Mouse (Mus musculus) forebrain, embryonic 15.5 days (tissue): Measurements from ENCODE around the gene Mamdc4. TPM values are rescaled to one million over a fixed set of nuclear protein-coding genes. Genes with fewer than 3 reads are reported as not detected.
A peak's percentile ranks its signal among the peaks of the same experiment; 100 is the strongest.

Experiments used
- ATAC-seq: fragments of 200-750 bp; cut with Nextera tagmentation; replicated peaks from 2 replicates; pipeline ENCODE4 v1.8.0; 2017; ENCODE audit warnings: mild to moderate bottlenecking, moderate TSS enrichment, moderate library complexity
- H3K27ac ChIP-seq: fragments of 300-500 bp; sonication (generic); replicated peaks from 2 replicates; pipeline ENCODE4 v1.5.1; 2015; ENCODE audit warnings: mild to moderate bottlenecking, inconsistent platforms
- H3K27me3 ChIP-seq: fragments of 300-500 bp; sonication (generic); 2 replicates; pipeline ENCODE4 v1.6.1; 2015; ENCODE audit warnings: inconsistent platforms
- H3K36me3 ChIP-seq: fragments of 300-500 bp; sonication (generic); 2 replicates; pipeline ENCODE4 v1.6.1; 2015; ENCODE audit warnings: mild to moderate bottlenecking, inconsistent platforms
- H3K4me1 ChIP-seq: fragments of 300-500 bp; sonication (generic); 2 replicates; pipeline ENCODE4 v1.6.1; 2015; ENCODE audit warnings: inconsistent platforms
- H3K4me2 ChIP-seq: fragments of 300-500 bp; sonication (generic); replicated peaks from 2 replicates; pipeline ENCODE4 v1.6.1; 2015; ENCODE audit warnings: mild to moderate bottlenecking, inconsistent platforms
- H3K4me3 ChIP-seq: fragments of 300-500 bp; sonication (generic); 2 replicates; pipeline ENCODE4 v1.5.1; 2015; ENCODE audit warnings: mild to moderate bottlenecking, inconsistent platforms
- H3K9ac ChIP-seq: fragments of 300-500 bp; sonication (generic); replicated peaks from 2 replicates; pipeline ENCODE4 v1.6.1; 2015; ENCODE audit warnings: mild to moderate bottlenecking, inconsistent platforms
- H3K9me3 ChIP-seq: fragments of 300-500 bp; sonication (generic); 2 replicates; pipeline ENCODE4 v1.6.1; 2016; ENCODE audit warnings: inconsistent platforms
- WGBS: fragments of 180-500 bp; shearing (Covaris S2); methylation state at CpG from one replicate; pipeline ENCODE4 v1.1.7; 2015; ENCODE audit warnings: mixed read lengths; 5-methylcytosine and 5-hydroxymethylcytosine counted together
- polyA plus RNA-seq: library from polyadenylated mRNA; unstranded; fragments of >200 nt; fragmentation: Nextera tagmentation; extraction: Ambion mirVana; gene quantifications from 2 replicates; pipeline ENCODE4 v1.2.1, GENCODE M21; 2015

The Mamdc4 gene
- 4.2 and 5.3 TPM in 2 replicates for polyA plus RNA-seq

DNA sequence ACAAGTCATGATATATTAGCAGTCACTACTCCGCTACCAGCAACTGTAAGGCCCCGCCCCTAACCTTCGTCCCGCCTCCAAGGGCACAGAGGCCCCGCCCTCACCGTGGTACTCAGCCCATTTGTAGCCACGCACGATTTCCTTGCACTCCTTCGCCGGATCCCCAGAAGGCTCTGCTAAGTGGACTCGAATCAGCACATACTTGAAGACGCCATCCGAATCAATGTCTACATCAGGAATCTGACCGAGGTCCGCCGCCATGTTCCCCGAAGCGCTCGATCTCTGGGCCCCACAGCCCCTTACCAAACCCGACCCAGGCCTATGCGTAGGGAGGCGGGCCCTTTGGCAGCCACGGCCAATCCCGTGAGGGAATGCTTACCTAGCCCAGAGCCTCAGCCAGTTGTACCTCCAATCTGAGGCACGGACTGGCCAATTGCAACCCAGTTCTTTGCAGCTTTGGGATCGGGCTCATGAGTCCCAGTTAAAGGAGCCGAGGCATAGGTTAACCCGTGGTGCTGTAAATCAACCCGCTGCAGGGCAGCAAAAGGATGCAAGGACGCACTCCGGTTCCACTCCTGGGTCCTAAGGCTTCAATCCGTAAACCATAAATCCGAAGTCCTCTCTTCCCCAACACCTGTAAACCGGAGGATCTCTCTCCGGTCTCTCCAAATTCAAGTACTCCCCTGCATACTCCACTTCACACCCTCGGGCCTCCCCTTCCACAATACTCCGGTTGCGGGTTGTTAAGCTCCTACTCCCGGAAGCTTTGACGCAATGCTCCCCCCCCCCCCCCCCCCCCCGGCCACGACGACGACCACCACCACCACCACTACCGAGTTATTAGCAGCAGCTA lies at the start of gene Mamdc4, which contains the start of gene Phpt1:
Gene Mamdc4, minus strand, starts transcription at position 267 of the 853 bp plus-strand sequence.
Gene Phpt1, minus strand, starts transcription at position 646 of the 853 bp plus-strand sequence.
- H3K4me1 ChIP-seq, result peaks cover 54% of the 10 kb centered on the region

GRCm38 (mm10) chr2:25621229-25622200 lies 46.9 kb upstream of the Mamdc4 start, which contains the start of gene Tmem141:
TSS of gene Tmem141 (minus strand) at chr2:25622005.
- 4% methylated on average over 34 of the region's 34 CpGs for WGBS
- Histone ChIP-seq H3K4me3 (peak within 1 kb of the TSS; percentile 43), H3K36me3 (no peaks in the 10 kb centered on the region), H3K27ac (no peak within 1 kb of the TSS; the same call in 1 of the 2 replicates), H3K27me3 (peaks cover 15% of the 10 kb centered on the region), H3K9ac (peak within 1 kb of the TSS; percentile 48), H3K4me2 (peak within 1 kb of the TSS; percentile 61), H3K4me1 (peaks cover 15% of the 10 kb centered on the region; the same call in 1 of the 2 replicates), H3K9me3 (no peaks in the 10 kb centered on the region)
- ATAC-seq, result peak; percentile 92

More for the DNA sequence above, at the start of gene Mamdc4, which contains the start of gene Phpt1:
- peak within 1 kb of the TSS; percentile 56 for H3K9ac ChIP-seq
- H3K27ac ChIP-seq, result peak within 1 kb of the TSS; percentile 95
- peak within 1 kb of the TSS; percentile 81 for H3K4me2 ChIP-seq
- H3K36me3 ChIP-seq, result peaks cover under 1% of the 10 kb centered on the region; the same call in 1 of the 2 replicates
- H3K9me3 ChIP-seq, result no peaks in the 10 kb centered on the region
- ATAC-seq, result peak; percentile 99
- 0% methylated on average over 44 of the region's 45 CpGs for WGBS
- H3K27me3 ChIP-seq, result peaks cover 43% of the 10 kb centered on the region
- H3K4me3 ChIP-seq, result peak within 1 kb of the TSS; percentile 57

- Histone ChIP-seq H3K4me1 (peaks cover 15% of the 10 kb centered on the region; the same call in 1 of the 2 replicates), H3K9ac (no peak overlapping the region), H3K4me3 (no peak overlapping the region; the same call in 1 of the 2 replicates), H3K36me3 (no peaks in the 10 kb centered on the region), H3K27me3 (peaks cover 22% of the 10 kb centered on the region), H3K27ac (no peak overlapping the region), H3K9me3 (no peaks in the 10 kb centered on the region), H3K4me2 (peak overlapping the region; percentile 61; the same call in 1 of the 2 replicates)
- WGBS, result 88% methylated on average over 4 of the region's 4 CpGs
- ATAC-seq, result no peak
Observed at GRCm38 (mm10) chr2:25620852-25621228, 46.2 kb upstream of the Mamdc4 start.

DNA sequence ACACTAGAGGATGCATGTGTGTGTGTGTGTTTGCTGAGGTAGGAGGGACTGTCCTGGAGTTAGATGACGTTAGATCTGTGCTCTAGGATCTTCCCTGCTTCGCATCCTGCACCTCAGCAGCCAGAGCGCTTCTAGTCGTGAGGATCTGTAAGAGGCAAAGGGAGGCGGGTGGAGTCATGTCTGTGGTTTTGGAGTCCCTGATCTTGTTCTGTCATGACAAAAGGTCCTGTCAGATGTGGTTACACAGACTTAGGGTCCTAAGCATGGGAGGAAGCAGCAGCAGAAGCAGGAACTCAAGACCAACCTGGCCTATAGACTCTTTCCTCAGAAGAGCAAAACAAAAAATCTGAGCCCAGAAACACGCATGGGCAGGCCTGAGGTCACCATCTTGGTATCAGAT lies 45.7 kb upstream of the Mamdc4 start:
- Histone ChIP-seq H3K27ac (no peak overlapping the region), H3K4me2 (no peak overlapping the region), H3K9me3 (no peaks in the 10 kb centered on the region), H3K4me3 (no peak overlapping the region), H3K36me3 (no peaks in the 10 kb centered on the region), H3K4me1 (peaks cover 15% of the 10 kb centered on the region; the same call in 1 of the 2 replicates), H3K9ac (no peak overlapping the region), H3K27me3 (peaks cover 27% of the 10 kb centered on the region)
- no peak for ATAC-seq
- WGBS, result 86% methylated on average over 6 of the region's 6 CpGs

DNA sequence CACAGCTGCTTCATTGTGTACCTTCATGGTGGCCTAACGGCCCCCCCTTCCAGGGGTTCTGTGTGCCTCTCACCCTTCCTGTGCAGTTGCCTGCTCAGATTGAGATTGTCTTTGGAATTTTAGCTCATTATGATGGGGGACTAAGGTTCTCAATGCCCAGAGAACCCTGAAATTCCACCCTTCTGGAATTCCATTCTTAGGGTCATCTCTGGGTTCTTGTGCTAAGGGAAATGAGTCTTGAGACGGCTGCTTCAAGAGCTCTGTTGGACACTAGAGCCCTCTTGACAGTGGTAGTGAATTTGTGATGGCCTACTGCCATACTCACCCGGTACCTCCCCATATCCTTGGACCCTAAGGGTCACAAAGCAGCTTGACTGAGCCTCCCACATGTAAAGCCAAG lies 42.9 kb upstream of the Mamdc4 start, which contains the start of gene Ccdc183:
Gene Ccdc183, minus strand, starts transcription at position 101 of the 400 bp plus-strand sequence.
- ATAC-seq, result no peak
- WGBS, result 80% methylated on average over 3 of the region's 3 CpGs
- no peak within 1 kb of the TSS for H3K4me2 ChIP-seq

GRCm38 (mm10) chr2:25616398-25616797 lies 41.8 kb upstream of the Mamdc4 start:
- H3K27me3 ChIP-seq, result peaks cover 35% of the 10 kb centered on the region
- no peaks in the 10 kb centered on the region for H3K9me3 ChIP-seq

More for the DNA sequence above, 42.9 kb upstream of the Mamdc4 start, which contains the start of gene Ccdc183:
- Histone ChIP-seq H3K9ac (no peak within 1 kb of the TSS), H3K36me3 (no peaks in the 10 kb centered on the region), H3K27ac (no peak within 1 kb of the TSS), H3K4me1 (peaks cover 15% of the 10 kb centered on the region; the same call in 1 of the 2 replicates), H3K27me3 (peaks cover 35% of the 10 kb centered on the region), H3K9me3 (no peaks in the 10 kb centered on the region), H3K4me3 (no peak within 1 kb of the TSS)

GRCm38 (mm10) chr2:25608671-25609070 lies 34.0 kb upstream of the Mamdc4 start:
- no peak; the same call in 1 of the 2 replicates for ATAC-seq
- no peaks in the 10 kb centered on the region for H3K9me3 ChIP-seq
- H3K4me1 ChIP-seq, result peaks cover 22% of the 10 kb centered on the region
- H3K36me3 ChIP-seq, result no peaks in the 10 kb centered on the region
- peak overlapping the region; percentile 90 for H3K27ac ChIP-seq
- no peaks in the 10 kb centered on the region for H3K27me3 ChIP-seq
- H3K4me3 ChIP-seq, result peak overlapping the region; percentile 80
- 71% methylated on average over 10 of the region's 10 CpGs for WGBS
- H3K4me2 ChIP-seq, result peak overlapping the region; percentile 66
- H3K9ac ChIP-seq, result peak overlapping the region; percentile 89; the same call in 1 of the 2 replicates

More at GRCm38 (mm10) chr2:25616398-25616797, 41.8 kb upstream of the Mamdc4 start:
- no peak overlapping the region for H3K27ac ChIP-seq
- no peaks in the 10 kb centered on the region for H3K36me3 ChIP-seq
- no peak overlapping the region for H3K9ac ChIP-seq
- no peak overlapping the region for H3K4me2 ChIP-seq
- H3K4me3 ChIP-seq, result no peak overlapping the region
- ATAC-seq, result no peak
- 15% methylated on average over 22 of the region's 22 CpGs for WGBS
- peaks cover 7% of the 10 kb centered on the region; the same call in 1 of the 2 replicates for H3K4me1 ChIP-seq

GRCm38 (mm10) chr2:25607761-25608622 lies 33.3 kb upstream of the Mamdc4 start, which contains the start of gene Rabl6:
TSS of gene Rabl6 (minus strand) at chr2:25608521.
- ATAC-seq, result peak; percentile 94
- Histone ChIP-seq H3K4me3 (peak within 1 kb of the TSS; percentile 80), H3K27me3 (no peaks in the 10 kb centered on the region), H3K9me3 (no peaks in the 10 kb centered on the region), H3K27ac (peak within 1 kb of the TSS; percentile 90), H3K4me2 (peak within 1 kb of the TSS; percentile 66), H3K4me1 (peaks cover 22% of the 10 kb centered on the region), H3K9ac (peak within 1 kb of the TSS; percentile 89), H3K36me3 (no peaks in the 10 kb centered on the region)
- WGBS, result under 1% methylated on average over 80 of the region's 80 CpGs

GRCm38 (mm10) chr2:25602526-25602925 lies 27.9 kb upstream of the Mamdc4 start:
- 93% methylated on average over 5 of the region's 5 CpGs for WGBS
- Histone ChIP-seq H3K27ac (no peak overlapping the region), H3K9me3 (no peaks in the 10 kb centered on the region), H3K4me2 (no peak overlapping the region), H3K9ac (no peak overlapping the region), H3K4me3 (no peak overlapping the region), H3K27me3 (no peaks in the 10 kb centered on the region), H3K4me1 (peaks cover 16% of the 10 kb centered on the region), H3K36me3 (peaks cover 48% of the 10 kb centered on the region)
- ATAC-seq, result no peak

DNA sequence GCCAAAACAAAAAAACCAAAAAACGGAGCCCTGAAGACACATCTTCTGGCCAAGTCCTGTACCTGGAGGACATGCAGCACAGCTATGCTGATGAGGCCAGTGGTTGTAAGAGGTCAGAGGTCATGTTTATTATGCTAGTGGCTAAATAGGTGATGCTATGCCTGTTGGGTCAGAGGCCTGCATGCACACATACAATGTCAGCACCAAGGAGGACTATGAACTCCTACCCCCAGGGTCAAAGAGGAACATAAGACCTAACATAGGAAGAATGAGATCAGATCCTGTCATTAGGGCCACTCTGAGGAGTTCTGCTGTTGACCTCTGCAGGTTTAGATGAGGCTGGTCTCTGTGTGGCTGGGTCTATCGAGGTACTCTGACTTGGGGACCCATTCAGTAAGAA lies 25.4 kb upstream of the Mamdc4 start:
- ATAC-seq, result no peak
- Histone ChIP-seq H3K4me3 (no peak overlapping the region), H3K36me3 (peaks cover 73% of the 10 kb centered on the region), H3K27me3 (no peaks in the 10 kb centered on the region), H3K9me3 (no peaks in the 10 kb centered on the region), H3K4me2 (no peak overlapping the region), H3K27ac (no peak overlapping the region), H3K9ac (no peak overlapping the region), H3K4me1 (no peaks in the 10 kb centered on the region)
- WGBS, result 81% methylated on average over 2 of the region's 2 CpGs
